Mouse (Mus musculus) layer of hippocampus, postnatal 14 days (tissue): Measurements from ENCODE around the gene Helz2. TPM values are rescaled to one million over a fixed set of nuclear protein-coding genes. Genes with fewer than 3 reads are reported as not detected.
A peak's percentile ranks its signal among the peaks of the same experiment; 100 is the strongest.

Source experiments
- DNase-seq, 2 experiments: peaks; one replicate each; pipeline ENCODE4 v3.0.0; 2021 to 2022; ENCODE audit warnings: low spot score in 2 of 2, mixed read lengths in 1 of 2
- long read RNA-seq, 2 experiments: library from polyadenylated mRNA; stranded (forward); transcript quantifications; one replicate each; pipeline ENCODE4 v2.0.0; 2021
- total RNA-seq, 2 experiments: library from RNA; stranded (reverse); gene quantifications; 2 replicates each; pipeline ENCODE4 v1.2.3; 2021

Gene Helz2
- 1 to 10 TPM; 2.1 TPM for total RNA-seq
- long read RNA-seq, experiment 1, result 0 reads
- long read RNA-seq, experiment 2, result 0 reads

- DNase-seq, result no peak
These were observed at the start of gene Helz2 for GRCm38 (mm10) chr2:181241602-181242313. Helz2 (minus strand) TSS chr2:181242027.

- no peak for DNase-seq
These were observed 49.1 kb upstream of the Helz2 start for GRCm38 (mm10) chr2:181290937-181291336.

- no peak for DNase-seq
These were observed 46.9 kb upstream of the Helz2 start for GRCm38 (mm10) chr2:181288691-181289090.

GRCm38 (mm10) chr2:181287958-181288350, 46.1 kb upstream of the Helz2 start, which contains the start of gene Gmeb2:
Gmeb2 (minus strand) TSS chr2:181288035.
- DNase-seq, result peak; percentile 91 to 96

- DNase-seq, result peak; percentile 80 to 87
These were observed 45.6 kb upstream of the Helz2 start for GRCm38 (mm10) chr2:181287338-181287957.

GRCm38 (mm10) chr2:181286629-181287337, 45.0 kb upstream of the Helz2 start:
- no peak for DNase-seq

GRCm38 (mm10) chr2:181279968-181280367, 38.1 kb upstream of the Helz2 start:
- peak in 1 of 2 experiments; percentile 31 for DNase-seq

GRCm38 (mm10) chr2:181277866-181278265, 36.0 kb upstream of the Helz2 start:
- DNase-seq, result no peak

- DNase-seq, result no peak
These were observed 34.9 kb upstream of the Helz2 start for GRCm38 (mm10) chr2:181276766-181277165.

- DNase-seq, result no peak
These were observed 32.8 kb upstream of the Helz2 start for GRCm38 (mm10) chr2:181274639-181275038.

- no peak for DNase-seq
These were observed 32.0 kb upstream of the Helz2 start for GRCm38 (mm10) chr2:181273829-181274228.

- no peak for DNase-seq
These were observed 30.3 kb upstream of the Helz2 start for GRCm38 (mm10) chr2:181272092-181272491.

- DNase-seq, result no peak
These were observed 25.0 kb upstream of the Helz2 start for GRCm38 (mm10) chr2:181266839-181267238.

GRCm38 (mm10) chr2:181253248-181253647, 11.4 kb upstream of the Helz2 start:
- DNase-seq, result no peak

- DNase-seq, result no peak
These were observed 10.0 kb upstream of the Helz2 start for GRCm38 (mm10) chr2:181251841-181252240.

- DNase-seq, result no peak
These were observed 7.4 kb upstream of the Helz2 start for GRCm38 (mm10) chr2:181249217-181249616.

- DNase-seq, result no peak
These were observed 3.2 kb upstream of the Helz2 start for GRCm38 (mm10) chr2:181245031-181245430.

- no peak for DNase-seq
These were observed 2.0 kb upstream of the Helz2 start for GRCm38 (mm10) chr2:181243706-181244394.

- DNase-seq, result no peak
These were observed 463 bp upstream of the Helz2 start for GRCm38 (mm10) chr2:181242314-181242665.

GRCm38 (mm10) chr2:181240806-181241440, 904 bp downstream of the Helz2 start:
- no peak for DNase-seq

- no peak for DNase-seq
These were observed 2.6 kb downstream of the Helz2 start for GRCm38 (mm10) chr2:181239261-181239660.
